Mouse (Mus musculus): ENCODE data around the gene Trim8. TPM values are rescaled to one million over a fixed set of nuclear protein-coding genes. Genes with fewer than 3 reads are reported as not detected.

Trim8 gene
- polyA plus RNA-seq, 1 experiment = 87.2 TPM

DNA sequence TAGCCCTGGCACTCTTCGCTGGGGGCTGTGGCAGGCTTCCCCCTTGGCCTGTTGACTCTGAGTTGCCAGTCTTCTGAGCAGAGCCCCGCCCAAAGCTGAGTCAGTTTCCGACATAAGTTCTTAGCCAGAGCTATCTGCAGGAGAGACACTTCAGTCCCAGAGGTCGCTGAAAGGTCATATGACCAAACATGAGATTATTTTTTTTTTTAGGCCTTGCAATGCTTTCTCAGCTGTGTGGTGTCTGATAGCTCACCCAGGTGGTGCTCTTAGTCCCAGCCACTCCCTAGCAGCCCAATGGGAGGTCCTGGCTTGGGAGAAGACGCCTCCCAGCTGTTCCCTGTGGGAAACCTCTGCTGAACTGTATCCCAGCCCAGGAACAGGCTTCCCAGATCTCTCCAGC lies 22.7 kb upstream of the Trim8 start:
- DNase-seq = no peak
- no peak overlapping the region for H3K4me3 ChIP-seq (replicated peaks; ENCODE audit: extremely low read depth, low read depth, low read length)
- TF ChIP-seq POLR2A (IDR thresholded peaks at IDR 0.05; ENCODE audit: borderline replicate concordance, extremely low read depth, low read depth, low read length) (no peak), CTCF (IDR thresholded peaks at IDR 0.05; ENCODE audit: insufficient read depth, low read length) (no peak)
- peaks cover 58% of the 10 kb centered on the region for H3K4me1 ChIP-seq (ENCODE audit: control insufficient read depth, insufficient read depth, low read length)
- WGBS = 2% methylated on average over 5 of the region's 5 CpGs

DNA sequence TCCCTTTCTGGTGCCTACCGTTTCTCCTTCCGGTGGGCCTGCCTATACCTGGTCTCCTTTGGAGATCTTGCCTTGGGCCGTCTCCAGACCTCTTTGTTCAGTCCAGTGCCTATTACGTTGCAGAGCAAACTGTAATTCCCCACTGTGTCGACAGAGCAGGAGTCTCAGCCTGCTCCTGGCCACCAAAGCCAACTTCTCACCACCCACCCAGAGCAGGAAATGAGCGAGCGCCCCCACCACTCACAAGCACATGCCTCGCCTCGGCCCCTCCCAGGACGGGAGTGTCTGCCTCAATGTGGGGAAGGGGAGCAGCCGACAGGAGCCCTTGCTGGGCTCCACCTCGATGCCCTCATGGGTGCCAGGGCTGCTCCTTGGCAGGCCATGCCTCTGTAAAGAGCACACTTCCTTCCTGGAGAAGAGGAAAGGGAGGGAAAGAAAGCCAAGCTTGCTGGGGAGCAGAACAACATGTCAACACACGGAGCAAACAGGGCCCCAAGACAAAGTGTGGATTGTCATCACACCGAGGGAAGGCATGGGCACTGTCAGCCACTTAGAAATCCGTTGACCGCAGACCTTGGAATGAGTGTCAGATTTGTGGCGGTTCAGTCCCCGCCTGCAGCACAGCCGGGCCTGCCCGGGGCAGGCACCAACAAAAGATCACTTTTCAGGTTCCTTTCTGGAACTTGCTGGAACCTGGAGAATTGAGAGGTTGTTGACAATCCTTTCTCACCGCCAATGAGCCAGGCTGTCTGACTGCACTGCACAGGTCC lies 22.0 kb upstream of the Trim8 start:
- no peak for DNase-seq
- H3K4me1 ChIP-seq (ENCODE audit: control insufficient read depth, insufficient read depth, low read length) = peaks cover 65% of the 10 kb centered on the region
- 16% methylated on average over 21 of the region's 21 CpGs for WGBS
- H3K4me3 ChIP-seq (replicated peaks; ENCODE audit: extremely low read depth, low read depth, low read length) = no peak overlapping the region
- TF ChIP-seq POLR2A (IDR thresholded peaks at IDR 0.05; ENCODE audit: borderline replicate concordance, extremely low read depth, low read depth, low read length) (peak; percentile 48; the same call in 1 of the 2 replicates), CTCF (IDR thresholded peaks at IDR 0.05; ENCODE audit: insufficient read depth, low read length) (0 out of 2 replicates have a peak, but pooled peaks have one; percentile 10)

DNA sequence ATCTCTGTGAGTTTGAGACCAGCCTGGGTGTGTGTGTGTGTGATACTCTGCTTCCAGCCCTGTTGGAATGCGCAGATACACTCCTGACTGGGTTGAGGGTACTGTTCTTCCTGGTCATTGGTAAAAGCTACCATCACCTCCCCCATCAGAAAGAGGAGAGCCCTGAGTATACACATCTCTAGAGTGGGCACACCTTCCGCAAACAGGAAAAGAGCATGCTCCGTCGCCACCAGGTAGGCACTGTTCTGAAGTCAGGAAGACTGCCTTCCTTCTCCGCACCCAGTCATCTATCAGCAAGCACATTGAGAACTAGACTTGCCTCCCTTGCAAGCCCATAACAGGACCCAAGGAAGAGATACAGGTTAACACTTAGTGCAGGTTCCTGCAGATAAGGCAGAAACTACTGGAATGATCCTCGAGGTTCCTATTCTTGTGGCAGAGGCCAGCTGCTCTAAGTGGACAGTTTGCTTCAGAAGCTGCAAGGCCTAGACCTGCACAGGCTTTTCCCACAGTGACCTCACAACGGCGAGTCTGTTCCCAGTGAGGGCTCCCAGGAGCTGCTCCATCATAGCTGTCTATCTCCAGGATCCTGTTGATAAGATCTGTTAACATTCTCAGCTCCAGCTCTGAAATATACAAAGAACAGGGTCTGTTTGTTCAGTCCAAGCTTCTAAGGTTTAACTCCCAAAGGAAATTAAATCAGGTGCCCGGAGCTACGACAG lies 20.7 kb upstream of the Trim8 start:
- Histone ChIP-seq H3K4me3 (replicated peaks; ENCODE audit: extremely low read depth, low read depth, low read length) (no peak overlapping the region), H3K4me1 (ENCODE audit: control insufficient read depth, insufficient read depth, low read length) (peaks cover 77% of the 10 kb centered on the region)
- TF ChIP-seq CTCF (IDR thresholded peaks at IDR 0.05; ENCODE audit: insufficient read depth, low read length) = no peak
- TF ChIP-seq POLR2A (IDR thresholded peaks at IDR 0.05; ENCODE audit: borderline replicate concordance, extremely low read depth, low read depth, low read length) = no peak
- WGBS = 44% methylated on average over 10 of the region's 10 CpGs
- no peak for DNase-seq

DNA sequence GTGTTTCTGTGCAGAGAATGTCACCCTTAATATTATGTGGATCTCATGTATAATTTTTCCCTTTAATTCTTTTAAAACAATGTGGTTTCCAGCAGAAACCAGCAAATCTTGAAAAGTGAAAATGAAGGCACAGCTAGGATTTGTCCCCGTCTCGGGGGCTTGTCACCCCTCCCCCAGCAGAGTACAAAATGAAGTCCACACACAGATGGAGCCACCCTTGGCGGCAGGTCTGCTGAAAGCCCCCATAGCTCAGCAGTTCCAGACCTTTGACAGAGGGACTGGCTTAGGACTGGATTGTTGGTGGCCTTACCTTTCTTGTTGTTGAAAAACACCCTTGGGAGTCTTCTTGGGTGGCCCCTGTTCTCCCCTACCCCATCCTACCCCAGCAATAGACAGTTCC lies 20.1 kb upstream of the Trim8 start:
- DNase-seq = no peak
- Histone ChIP-seq H3K4me3 (replicated peaks; ENCODE audit: extremely low read depth, low read depth, low read length) (no peak overlapping the region), H3K4me1 (ENCODE audit: control insufficient read depth, insufficient read depth, low read length) (peaks cover 80% of the 10 kb centered on the region)
- TF ChIP-seq POLR2A (IDR thresholded peaks at IDR 0.05; ENCODE audit: borderline replicate concordance, extremely low read depth, low read depth, low read length) (no peak), CTCF (IDR thresholded peaks at IDR 0.05; ENCODE audit: insufficient read depth, low read length) (no peak)
- WGBS = 37% methylated on average over 3 of the region's 3 CpGs

DNA sequence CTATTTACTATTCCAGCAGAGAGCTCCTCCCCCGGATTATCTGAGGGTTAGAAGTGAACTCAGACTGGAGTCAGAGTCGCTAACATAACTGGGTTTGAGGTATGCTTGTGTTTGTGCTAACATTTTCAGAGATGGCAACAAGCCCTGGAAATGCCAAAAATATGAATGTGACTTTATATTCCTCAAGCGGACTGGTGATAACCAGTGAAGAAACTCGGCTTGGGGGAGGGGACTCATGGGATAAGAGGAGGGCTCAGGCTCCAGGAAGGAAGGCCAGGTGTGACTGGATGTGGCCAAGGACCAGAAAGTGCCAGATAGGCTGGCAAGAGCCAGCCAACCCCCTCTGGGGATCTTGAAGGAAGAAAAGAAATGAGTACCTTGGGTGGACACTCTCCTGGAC lies 19.7 kb upstream of the Trim8 start:
- DNase-seq = no peak
- peaks cover 82% of the 10 kb centered on the region for H3K4me1 ChIP-seq (ENCODE audit: control insufficient read depth, insufficient read depth, low read length)
- TF ChIP-seq CTCF (IDR thresholded peaks at IDR 0.05; ENCODE audit: insufficient read depth, low read length) (no peak), POLR2A (IDR thresholded peaks at IDR 0.05; ENCODE audit: borderline replicate concordance, extremely low read depth, low read depth, low read length) (no peak)
- H3K4me3 ChIP-seq (replicated peaks; ENCODE audit: extremely low read depth, low read depth, low read length) = no peak overlapping the region
- WGBS = 16% methylated on average over 4 of the region's 4 CpGs

DNA sequence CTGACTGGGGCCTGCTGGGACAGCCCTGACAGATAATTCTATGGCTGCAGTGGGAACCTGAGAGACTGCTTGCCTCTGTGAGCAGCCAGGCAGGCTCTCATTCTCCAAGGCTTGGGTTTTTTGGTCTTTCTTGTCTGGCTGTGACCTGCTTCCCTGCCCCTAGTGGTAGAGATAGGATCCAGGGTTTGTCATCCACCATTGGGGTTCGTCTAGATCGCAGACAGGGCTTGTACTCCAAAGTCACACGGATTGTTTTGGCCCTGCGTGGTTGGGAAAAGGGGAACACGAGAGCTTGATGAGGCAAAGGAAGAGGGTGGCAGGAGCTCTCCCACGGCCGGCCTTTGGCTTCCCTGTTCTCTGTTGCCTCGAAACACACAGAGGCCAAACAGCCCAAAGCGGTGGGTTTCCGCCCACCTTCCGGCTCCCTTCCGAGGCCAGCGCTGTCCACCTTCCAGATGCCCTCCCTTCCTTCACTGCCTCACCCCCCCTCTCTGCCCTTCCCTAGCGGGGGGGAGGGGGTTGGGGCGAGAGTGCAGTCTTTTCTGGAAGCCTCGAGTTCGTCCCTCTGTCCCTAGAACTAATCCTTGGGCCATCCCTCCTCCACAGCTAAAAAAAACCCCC lies 18.5 kb upstream of the Trim8 start:
- H3K4me1 ChIP-seq (ENCODE audit: control insufficient read depth, insufficient read depth, low read length) = peaks cover 76% of the 10 kb centered on the region
- DNase-seq = no peak

DNA sequence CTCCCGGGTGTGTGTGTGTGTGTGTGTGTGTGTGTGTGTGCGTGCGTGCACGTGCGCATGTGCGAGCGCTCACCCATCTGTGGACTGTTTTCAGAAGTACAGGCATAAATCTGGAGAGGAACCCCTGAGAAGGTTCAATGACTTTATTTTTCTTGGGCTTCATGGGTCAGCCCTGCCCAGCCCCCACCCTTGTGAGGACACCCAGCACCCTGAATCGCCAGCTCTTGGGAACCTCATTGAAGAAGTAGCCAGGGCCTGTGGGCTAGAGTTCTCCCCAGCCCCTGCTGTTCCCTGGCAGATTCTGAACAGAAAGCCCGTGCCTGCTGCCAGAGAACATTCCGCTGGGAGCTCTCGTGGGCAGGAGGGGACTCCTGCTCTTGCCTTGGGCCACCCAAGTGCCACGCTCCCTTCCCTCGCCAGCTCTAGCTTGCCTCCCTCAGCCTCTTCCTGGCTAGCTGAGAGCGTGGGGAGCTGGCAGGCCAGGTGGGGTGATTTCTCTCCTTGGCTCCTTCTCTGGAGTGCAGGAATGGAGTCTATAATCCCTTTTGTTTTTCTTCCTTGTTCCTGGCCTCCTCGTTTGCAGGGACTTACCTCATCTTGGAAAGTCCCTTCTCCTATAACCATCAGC lies 17.7 kb upstream of the Trim8 start:
- peak; percentile 24; the same call in 1 of the 2 replicates for TF ChIP-seq POLR2A (IDR thresholded peaks at IDR 0.05; ENCODE audit: borderline replicate concordance, extremely low read depth, low read depth, low read length)
- TF ChIP-seq CTCF (IDR thresholded peaks at IDR 0.05; ENCODE audit: insufficient read depth, low read length) = no peak
- DNase-seq = no peak
- WGBS = 46% methylated on average over 15 of the region's 15 CpGs
- Histone ChIP-seq H3K4me1 (ENCODE audit: control insufficient read depth, insufficient read depth, low read length) (peaks cover 69% of the 10 kb centered on the region), H3K4me3 (replicated peaks; ENCODE audit: extremely low read depth, low read depth, low read length) (no peak overlapping the region)

More for the DNA sequence above, 18.5 kb upstream of the Trim8 start:
- H3K4me3 ChIP-seq (replicated peaks; ENCODE audit: extremely low read depth, low read depth, low read length) = no peak overlapping the region
- TF ChIP-seq POLR2A (IDR thresholded peaks at IDR 0.05; ENCODE audit: borderline replicate concordance, extremely low read depth, low read depth, low read length) = no peak
- TF ChIP-seq CTCF (IDR thresholded peaks at IDR 0.05; ENCODE audit: insufficient read depth, low read length) = 0 out of 2 replicates have a peak, but pooled peaks have one; percentile 19
- 22% methylated on average over 17 of the region's 17 CpGs for WGBS

DNA sequence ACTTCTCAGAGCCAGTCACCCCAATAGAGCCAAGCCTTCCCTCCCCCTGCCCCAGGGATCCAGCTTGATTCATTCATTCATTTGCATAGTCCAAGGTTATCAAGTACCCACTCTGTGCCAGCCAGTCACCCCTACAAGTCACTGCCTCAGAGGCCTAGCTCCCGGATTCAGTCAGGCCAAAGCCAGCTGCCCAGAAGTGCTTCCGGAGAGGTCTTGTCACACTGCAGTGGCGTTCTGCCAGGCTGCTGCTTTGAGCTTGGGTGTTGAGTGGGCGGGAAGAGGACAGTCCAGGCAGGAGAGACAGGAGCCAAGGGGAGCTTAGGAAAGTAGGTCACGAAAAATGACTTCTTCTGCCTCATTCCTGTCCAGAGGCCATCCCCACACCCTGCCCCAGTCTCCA lies 17.0 kb upstream of the Trim8 start:
- no peak overlapping the region for H3K4me3 ChIP-seq (replicated peaks; ENCODE audit: extremely low read depth, low read depth, low read length)
- TF ChIP-seq POLR2A (IDR thresholded peaks at IDR 0.05; ENCODE audit: borderline replicate concordance, extremely low read depth, low read depth, low read length) (no peak), CTCF (IDR thresholded peaks at IDR 0.05; ENCODE audit: insufficient read depth, low read length) (no peak)
- peak; percentile 73 for DNase-seq
- peaks cover 61% of the 10 kb centered on the region for H3K4me1 ChIP-seq (ENCODE audit: control insufficient read depth, insufficient read depth, low read length)
- WGBS = 15% methylated on average over 5 of the region's 5 CpGs

DNA sequence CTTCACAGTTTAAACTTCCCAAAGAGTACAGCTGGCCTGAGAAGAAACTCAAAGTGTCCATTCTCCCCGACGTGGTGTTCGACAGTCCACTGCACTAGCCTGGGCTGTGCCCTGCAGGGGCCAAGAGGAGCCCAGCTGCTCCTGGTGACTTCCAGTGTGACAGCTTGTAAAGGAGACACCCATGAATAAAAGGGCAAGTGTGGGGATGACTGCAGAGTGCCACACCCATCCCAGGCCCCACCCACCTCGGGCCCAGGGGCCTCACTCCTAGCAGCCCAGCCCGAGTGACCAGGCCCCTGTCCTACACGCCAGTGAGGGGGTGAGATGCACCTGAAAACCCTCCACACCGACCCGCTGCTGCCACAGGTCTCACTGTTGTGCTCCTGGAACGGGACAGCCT lies 15.7 kb upstream of the Trim8 start:
- no peak for DNase-seq
- Histone ChIP-seq H3K4me1 (ENCODE audit: control insufficient read depth, insufficient read depth, low read length) (peaks cover 52% of the 10 kb centered on the region), H3K4me3 (replicated peaks; ENCODE audit: extremely low read depth, low read depth, low read length) (no peak overlapping the region)
- TF ChIP-seq POLR2A (IDR thresholded peaks at IDR 0.05; ENCODE audit: borderline replicate concordance, extremely low read depth, low read depth, low read length) (no peak), CTCF (IDR thresholded peaks at IDR 0.05; ENCODE audit: insufficient read depth, low read length) (no peak)
- WGBS = 52% methylated on average over 9 of the region's 9 CpGs
